Mouse (Mus musculus): ENCODE measurements around the gene Omp. TPM values are rescaled to one million over a fixed set of nuclear protein-coding genes. Genes with fewer than 3 reads are reported as not detected.

Gene Omp
- polyA plus RNA-seq, 1 experiment from 2014 or later, result 0.10 TPM

DNA sequence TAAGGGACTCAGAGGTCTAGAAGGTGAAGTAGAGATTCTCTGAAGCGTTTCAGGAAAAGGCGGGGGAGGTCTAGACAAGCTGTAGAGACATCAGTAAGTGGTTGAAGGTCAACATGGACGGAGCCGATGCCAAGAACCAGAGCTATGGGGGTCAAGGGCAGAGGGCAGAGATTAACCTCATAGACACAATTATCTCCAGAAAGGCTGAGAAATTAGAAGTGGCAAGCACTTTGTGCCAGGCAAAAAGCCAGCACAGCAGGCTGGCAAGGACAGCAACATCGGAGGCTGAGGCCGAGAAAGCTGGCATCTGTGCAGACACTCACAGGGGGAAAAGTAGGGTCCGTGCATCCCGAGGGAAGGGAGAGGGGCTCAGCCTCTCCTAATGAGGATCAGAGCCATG lies 2.5 kb upstream of the Omp start:
- Histone ChIP-seq H3K27me3 (ENCODE audit: low read depth, poor library complexity, severe bottlenecking) (no peaks in the 10 kb centered on the region), H3K9me3 (replicated peaks) (no peaks in the 10 kb centered on the region), H3K4me3 (no peak overlapping the region), H3K36me3 (no peaks in the 10 kb centered on the region), H3K27ac (replicated peaks) (peak overlapping the region; percentile 46; the same call in 1 of the 2 replicates), H3K4me1 (peaks cover 58% of the 10 kb centered on the region)
- DNase-seq (ENCODE audit: low spot score), result no peak
- WGBS, result 70% methylated on average over 8 of the region's 8 CpGs

DNA sequence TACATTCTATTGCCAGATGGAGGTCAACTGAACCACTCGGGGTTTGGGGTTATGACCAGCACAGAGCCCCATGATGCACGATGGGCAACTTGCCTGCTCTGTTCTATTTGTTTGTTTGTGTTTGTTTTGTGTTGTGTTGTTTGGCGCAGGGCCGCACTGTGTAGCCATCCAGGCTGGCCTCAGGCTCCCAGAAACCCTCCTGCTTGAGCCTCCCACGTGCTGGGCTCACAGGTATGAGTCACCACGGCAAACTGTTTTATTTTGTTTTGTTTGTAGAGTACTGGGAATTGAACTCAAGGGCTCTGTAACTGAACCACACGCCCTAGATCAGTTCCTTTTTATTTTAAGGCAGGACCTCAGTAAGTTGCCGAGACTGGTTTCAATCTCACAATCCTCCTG lies 1.1 kb upstream of the Omp start:
- no peak overlapping the region for H3K4me3 ChIP-seq
- H3K4me1 ChIP-seq, result peaks cover 58% of the 10 kb centered on the region
- H3K27me3 ChIP-seq (ENCODE audit: low read depth, poor library complexity, severe bottlenecking), result no peaks in the 10 kb centered on the region
- 85% methylated on average over 8 of the region's 8 CpGs for WGBS
- no peaks in the 10 kb centered on the region for H3K36me3 ChIP-seq
- no peak for DNase-seq (ENCODE audit: low spot score)
- H3K27ac ChIP-seq (replicated peaks), result no peak overlapping the region
- no peaks in the 10 kb centered on the region for H3K9me3 ChIP-seq (replicated peaks)

DNA sequence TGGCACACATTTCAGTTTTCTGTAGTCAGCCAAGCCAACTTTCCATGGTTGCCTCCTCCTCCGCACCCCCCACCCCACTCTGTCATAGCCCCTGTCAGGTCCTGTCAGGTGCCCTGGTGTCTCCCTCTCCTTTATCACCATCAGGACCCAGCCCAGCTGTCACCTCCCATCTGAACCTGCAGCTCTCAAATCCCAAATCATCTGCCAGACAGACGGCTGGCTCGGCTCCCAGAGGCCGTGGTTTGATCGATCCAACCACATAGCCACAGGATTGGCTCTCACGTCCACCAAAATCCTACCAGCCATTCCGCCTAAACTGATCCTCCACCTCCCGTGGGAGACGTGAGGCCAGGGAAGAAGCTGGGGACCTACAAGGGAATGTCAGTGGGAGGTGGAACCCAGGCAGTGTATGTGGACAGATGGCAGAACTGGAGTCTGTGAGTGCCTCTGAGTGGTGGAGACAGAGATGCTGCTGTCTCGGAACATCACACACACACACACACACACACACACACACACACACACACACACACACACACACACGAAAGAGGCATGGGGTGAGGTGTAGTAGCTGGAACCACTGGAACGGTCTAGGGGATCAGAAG lies 642 bp upstream of the Omp start:
- Histone ChIP-seq H3K27ac (replicated peaks) (no peak overlapping the region), H3K9me3 (replicated peaks) (no peaks in the 10 kb centered on the region), H3K36me3 (no peaks in the 10 kb centered on the region), H3K27me3 (ENCODE audit: low read depth, poor library complexity, severe bottlenecking) (no peaks in the 10 kb centered on the region), H3K4me1 (peaks cover 59% of the 10 kb centered on the region), H3K4me3 (no peak overlapping the region)
- 91% methylated on average over 12 of the region's 12 CpGs for WGBS
- no peak for DNase-seq (ENCODE audit: low spot score)

DNA sequence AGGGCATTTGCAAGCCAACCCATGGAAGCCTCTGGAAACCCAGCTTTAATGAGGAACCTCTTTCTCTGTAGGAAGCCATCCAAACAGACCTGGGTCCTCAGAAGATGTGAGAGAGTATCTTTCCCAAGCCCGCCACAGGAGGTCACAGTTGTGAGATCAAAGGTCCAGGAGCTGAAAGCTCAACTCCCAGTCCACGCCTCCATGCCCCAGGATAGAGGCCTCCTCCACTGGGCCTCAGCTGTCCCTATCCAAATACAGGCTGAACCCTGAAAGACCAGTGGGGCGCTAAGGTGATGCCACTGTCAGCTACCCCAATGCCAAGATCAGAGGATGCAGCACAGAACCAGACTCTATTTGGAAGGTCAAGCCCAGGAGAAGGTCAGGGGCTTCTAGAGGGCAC lies 2.7 kb downstream of the Omp start:
- H3K9me3 ChIP-seq (replicated peaks), result no peaks in the 10 kb centered on the region

DNA sequence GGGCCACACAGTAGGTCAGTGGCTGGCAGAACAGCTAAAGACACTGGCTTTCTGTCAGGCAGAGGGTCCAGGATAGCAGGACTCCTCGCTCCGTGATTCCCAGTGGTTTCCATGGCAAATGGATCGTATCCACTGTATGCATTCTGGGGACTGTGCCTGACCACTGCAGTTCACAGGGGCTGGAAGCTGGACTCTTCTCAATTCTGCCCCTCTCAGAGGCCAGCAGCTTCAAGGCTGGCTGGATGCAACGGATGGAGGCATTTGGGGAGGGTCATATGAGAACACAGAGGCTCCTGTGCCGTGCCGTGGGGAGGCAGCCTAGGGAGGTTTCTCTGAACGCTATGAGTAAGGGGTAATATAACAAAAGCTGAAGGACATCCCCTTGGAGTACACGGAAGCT lies 3.1 kb downstream of the Omp start:
- no peak for DNase-seq (ENCODE audit: low spot score)
- H3K4me1 ChIP-seq, result peaks cover 48% of the 10 kb centered on the region
- H3K4me3 ChIP-seq, result no peak overlapping the region
- peak overlapping the region; percentile 50; the same call in 1 of the 2 replicates for H3K27ac ChIP-seq (replicated peaks)
- no peaks in the 10 kb centered on the region for H3K27me3 ChIP-seq (ENCODE audit: low read depth, poor library complexity, severe bottlenecking)
- no peaks in the 10 kb centered on the region for H3K9me3 ChIP-seq (replicated peaks)
- H3K36me3 ChIP-seq, result no peaks in the 10 kb centered on the region
- WGBS, result 37% methylated on average over 8 of the region's 8 CpGs

More for the DNA sequence above, 2.7 kb downstream of the Omp start:
- DNase-seq (ENCODE audit: low spot score), result no peak
- 41% methylated on average over 3 of the region's 3 CpGs for WGBS
- Histone ChIP-seq H3K4me3 (no peak overlapping the region), H3K4me1 (peaks cover 48% of the 10 kb centered on the region), H3K27me3 (ENCODE audit: low read depth, poor library complexity, severe bottlenecking) (no peaks in the 10 kb centered on the region), H3K27ac (replicated peaks) (peak overlapping the region; percentile 50; the same call in 1 of the 2 replicates), H3K36me3 (no peaks in the 10 kb centered on the region)

DNA sequence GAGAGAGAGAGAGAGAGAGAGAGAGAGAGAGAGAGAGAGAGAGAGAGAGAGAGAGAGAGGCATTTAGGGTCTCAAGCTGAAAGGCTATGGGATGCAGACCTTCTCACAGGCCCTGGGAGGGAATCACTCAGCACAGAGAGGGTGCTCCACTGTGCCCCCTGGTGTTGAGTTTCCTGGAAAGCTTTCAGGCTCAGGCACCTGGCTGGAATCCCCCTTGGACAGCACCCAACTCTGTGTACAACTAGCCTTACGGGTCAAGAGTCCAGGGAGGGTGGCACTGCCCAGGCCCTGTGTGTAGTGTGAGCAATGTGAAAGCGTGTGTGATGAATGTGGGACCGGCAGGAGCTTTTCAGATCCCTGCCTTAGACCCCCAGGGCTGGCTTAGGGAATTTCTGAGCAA lies 4.1 kb downstream of the Omp start:
- Histone ChIP-seq H3K4me3 (no peak overlapping the region), H3K27me3 (ENCODE audit: low read depth, poor library complexity, severe bottlenecking) (no peaks in the 10 kb centered on the region), H3K9me3 (replicated peaks) (no peaks in the 10 kb centered on the region), H3K27ac (replicated peaks) (peak overlapping the region; percentile 50), H3K4me1 (peaks cover 47% of the 10 kb centered on the region), H3K36me3 (no peaks in the 10 kb centered on the region)
- 65% methylated on average over 3 of the region's 3 CpGs for WGBS
- DNase-seq (ENCODE audit: low spot score), result no peak

DNA sequence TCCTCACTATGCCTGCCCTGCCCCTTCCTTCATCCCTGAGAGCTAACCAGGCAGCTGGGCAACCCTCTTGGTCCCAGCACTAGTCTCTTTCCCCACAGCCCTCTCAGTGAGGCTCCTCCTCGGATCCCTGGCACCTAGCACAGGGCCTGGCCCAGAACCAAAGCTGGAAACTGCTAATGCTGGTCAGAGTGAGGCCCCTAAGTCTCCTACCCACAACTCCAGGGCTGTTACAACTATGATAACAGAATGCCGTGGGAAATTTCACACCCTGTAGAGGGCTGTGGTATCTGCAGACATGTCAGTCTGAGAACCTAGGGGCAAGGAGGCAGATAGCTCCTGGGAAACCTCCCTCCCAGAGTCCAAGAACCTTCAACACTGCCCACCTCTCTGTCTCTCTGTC lies 4.7 kb downstream of the Omp start:
- Histone ChIP-seq H3K27me3 (ENCODE audit: low read depth, poor library complexity, severe bottlenecking) (no peaks in the 10 kb centered on the region), H3K4me3 (no peak overlapping the region), H3K36me3 (no peaks in the 10 kb centered on the region), H3K9me3 (replicated peaks) (no peaks in the 10 kb centered on the region), H3K4me1 (peaks cover 43% of the 10 kb centered on the region), H3K27ac (replicated peaks) (no peak overlapping the region)
- 67% methylated on average over 2 of the region's 2 CpGs for WGBS
- DNase-seq (ENCODE audit: low spot score), result no peak

DNA sequence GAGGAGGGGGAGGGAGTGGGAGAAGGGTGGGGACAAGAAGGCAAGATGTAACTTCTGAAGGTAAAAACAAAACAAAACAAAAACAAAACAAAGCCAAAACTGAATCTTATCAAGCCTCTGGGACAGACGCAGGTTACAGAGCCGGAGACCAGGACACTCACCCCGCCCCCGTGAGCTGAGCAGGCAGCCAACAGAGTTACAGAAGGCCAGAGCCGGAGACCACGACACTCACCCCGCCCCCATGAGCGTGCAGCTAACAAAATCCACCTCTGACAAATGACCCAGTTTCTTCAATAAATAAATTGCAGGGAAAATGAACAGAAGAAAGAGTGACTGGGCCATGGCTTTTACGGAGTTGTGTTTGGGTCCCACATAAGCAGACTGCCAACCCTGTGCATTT lies 6.1 kb downstream of the Omp start:
- no peak for DNase-seq (ENCODE audit: low spot score)
- WGBS, result 18% methylated on average over 9 of the region's 9 CpGs
- H3K27me3 ChIP-seq (ENCODE audit: low read depth, poor library complexity, severe bottlenecking), result no peaks in the 10 kb centered on the region
- H3K9me3 ChIP-seq (replicated peaks), result no peaks in the 10 kb centered on the region
- H3K36me3 ChIP-seq, result no peaks in the 10 kb centered on the region
- H3K27ac ChIP-seq (replicated peaks), result no peak overlapping the region
- H3K4me1 ChIP-seq, result peaks cover 43% of the 10 kb centered on the region
- H3K4me3 ChIP-seq, result no peak overlapping the region

DNA sequence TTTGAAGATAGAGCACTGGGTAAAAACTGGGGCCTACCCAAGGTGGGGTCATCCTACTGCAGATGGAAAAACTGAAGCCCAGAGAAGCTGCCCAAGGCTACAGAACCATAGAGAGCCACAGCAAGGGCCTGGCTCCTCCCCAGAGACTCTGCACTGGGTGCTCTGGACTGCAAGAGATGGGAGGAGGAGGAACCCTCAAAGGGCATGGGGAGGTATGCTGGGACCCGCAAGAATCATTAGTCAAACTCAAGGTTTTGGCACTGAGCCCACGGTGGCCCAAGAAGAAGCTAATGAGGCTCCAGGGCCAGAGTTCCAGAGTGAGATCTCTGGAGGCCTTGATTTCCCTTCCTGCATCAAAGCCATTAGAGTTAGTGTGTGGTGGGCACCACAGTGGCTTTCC lies 7.3 kb downstream of the Omp start:
- Histone ChIP-seq H3K4me3 (no peak overlapping the region), H3K4me1 (peaks cover 42% of the 10 kb centered on the region), H3K27ac (replicated peaks) (no peak overlapping the region), H3K9me3 (replicated peaks) (no peaks in the 10 kb centered on the region), H3K36me3 (no peaks in the 10 kb centered on the region), H3K27me3 (ENCODE audit: low read depth, poor library complexity, severe bottlenecking) (no peaks in the 10 kb centered on the region)
- WGBS, result 96% methylated on average over 2 of the region's 2 CpGs
- no peak for DNase-seq (ENCODE audit: low spot score)

DNA sequence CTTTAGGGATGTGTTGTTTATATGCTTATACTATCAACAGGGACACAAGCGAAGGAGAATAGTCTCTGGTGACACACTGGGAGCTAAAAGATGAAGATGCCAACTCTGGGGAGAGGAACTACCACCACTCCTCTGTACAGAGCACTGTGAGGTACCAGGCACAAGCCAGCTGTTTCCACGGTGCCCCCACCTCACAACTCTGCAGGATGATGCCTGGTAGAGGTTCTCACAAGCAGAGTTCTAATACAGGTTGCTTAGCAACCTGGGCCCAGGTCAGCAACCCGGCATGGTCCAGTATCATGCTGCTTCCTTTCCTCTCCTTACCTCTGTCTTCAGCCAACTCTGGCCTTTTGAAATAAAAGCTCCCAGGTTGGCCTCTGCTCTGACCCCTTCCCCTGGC lies 7.7 kb downstream of the Omp start:
- Histone ChIP-seq H3K27ac (replicated peaks) (no peak overlapping the region), H3K4me3 (no peak overlapping the region), H3K9me3 (replicated peaks) (no peaks in the 10 kb centered on the region), H3K36me3 (no peaks in the 10 kb centered on the region), H3K27me3 (ENCODE audit: low read depth, poor library complexity, severe bottlenecking) (no peaks in the 10 kb centered on the region), H3K4me1 (peaks cover 38% of the 10 kb centered on the region)
- DNase-seq (ENCODE audit: low spot score), result no peak
- 48% methylated on average over 3 of the region's 3 CpGs for WGBS

DNA sequence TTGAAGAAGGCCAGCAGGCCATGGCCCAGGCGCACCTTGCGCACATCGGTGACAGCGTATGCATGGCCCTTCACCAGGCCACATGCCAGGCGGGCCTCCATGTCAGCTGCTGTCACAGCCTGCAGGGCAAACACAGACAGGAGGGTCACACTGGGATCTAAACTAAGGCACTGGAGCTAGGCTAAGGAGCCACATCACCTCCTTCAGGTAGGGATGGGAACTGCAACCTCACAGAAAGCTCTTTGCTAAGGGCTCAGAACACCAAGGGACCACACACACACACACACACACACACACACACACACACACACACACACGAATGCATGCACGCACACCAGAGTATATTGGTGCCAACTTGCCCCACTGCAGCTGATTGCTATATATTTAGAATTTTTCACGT lies 13.6 kb downstream of the Omp start:
- Histone ChIP-seq H3K27ac (replicated peaks) (no peak overlapping the region), H3K9me3 (replicated peaks) (no peaks in the 10 kb centered on the region), H3K27me3 (ENCODE audit: low read depth, poor library complexity, severe bottlenecking) (no peaks in the 10 kb centered on the region), H3K36me3 (no peaks in the 10 kb centered on the region), H3K4me3 (no peak overlapping the region), H3K4me1 (no peaks in the 10 kb centered on the region)
- WGBS, result 95% methylated on average over 8 of the region's 8 CpGs
- no peak for DNase-seq (ENCODE audit: low spot score)

DNA sequence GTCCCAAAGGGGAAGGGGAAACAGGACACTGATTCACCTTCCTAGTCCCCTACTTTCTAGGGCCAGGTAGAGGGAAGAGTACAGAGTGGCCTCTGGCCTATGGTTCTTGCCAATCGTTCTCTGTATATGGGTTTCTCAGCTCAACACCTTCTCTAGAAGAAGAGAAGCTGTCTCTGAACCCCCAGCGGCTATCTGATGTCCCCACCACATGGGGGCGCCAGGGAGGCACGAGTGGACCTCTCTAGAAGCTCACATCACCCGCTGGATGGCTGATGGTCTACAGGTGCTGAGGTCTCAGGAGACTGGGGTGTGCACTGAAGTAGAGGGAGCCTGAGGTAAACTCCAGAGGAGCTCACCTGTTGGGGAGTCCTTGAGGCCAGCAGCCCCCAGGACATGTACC lies 19.8 kb downstream of the Omp start:
- no peak for DNase-seq (ENCODE audit: low spot score)
- Histone ChIP-seq H3K9me3 (replicated peaks) (no peaks in the 10 kb centered on the region), H3K4me3 (no peak overlapping the region), H3K4me1 (peaks cover under 1% of the 10 kb centered on the region; the same call in 1 of the 2 replicates), H3K27me3 (ENCODE audit: low read depth, poor library complexity, severe bottlenecking) (no peaks in the 10 kb centered on the region; the same call in 1 of the 2 replicates), H3K27ac (replicated peaks) (no peak overlapping the region), H3K36me3 (no peaks in the 10 kb centered on the region)
- 42% methylated on average over 5 of the region's 5 CpGs for whole genome bisulfite sequencing

DNA sequence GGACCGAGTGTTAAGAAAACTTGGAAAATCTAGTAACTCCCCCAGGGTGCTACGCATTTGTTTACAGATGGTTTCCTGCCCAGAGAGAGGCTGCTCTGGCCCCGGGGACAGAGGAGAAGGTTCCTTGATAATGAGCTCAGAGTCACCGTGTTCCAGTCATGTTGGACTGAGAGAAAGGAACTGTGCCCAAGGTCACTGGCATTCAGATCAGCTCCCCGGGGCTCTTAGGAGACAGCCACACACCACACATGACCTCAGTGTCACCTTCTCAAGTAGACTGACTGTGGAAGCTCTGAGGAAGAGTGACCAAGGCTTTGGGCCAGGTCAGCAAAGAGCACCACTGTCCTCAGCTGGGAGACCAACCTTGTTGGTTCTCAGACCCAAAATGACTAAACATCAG lies 20.6 kb downstream of the Omp start:
- DNase-seq (ENCODE audit: low spot score), result no peak
- Histone ChIP-seq H3K27me3 (ENCODE audit: low read depth, poor library complexity, severe bottlenecking) (no peaks in the 10 kb centered on the region; the same call in 1 of the 2 replicates), H3K4me1 (peaks cover 7% of the 10 kb centered on the region), H3K36me3 (no peaks in the 10 kb centered on the region), H3K4me3 (no peak overlapping the region), H3K9me3 (replicated peaks) (no peaks in the 10 kb centered on the region), H3K27ac (replicated peaks) (no peak overlapping the region)
- WGBS, result 70% methylated on average over 5 of the region's 5 CpGs

DNA sequence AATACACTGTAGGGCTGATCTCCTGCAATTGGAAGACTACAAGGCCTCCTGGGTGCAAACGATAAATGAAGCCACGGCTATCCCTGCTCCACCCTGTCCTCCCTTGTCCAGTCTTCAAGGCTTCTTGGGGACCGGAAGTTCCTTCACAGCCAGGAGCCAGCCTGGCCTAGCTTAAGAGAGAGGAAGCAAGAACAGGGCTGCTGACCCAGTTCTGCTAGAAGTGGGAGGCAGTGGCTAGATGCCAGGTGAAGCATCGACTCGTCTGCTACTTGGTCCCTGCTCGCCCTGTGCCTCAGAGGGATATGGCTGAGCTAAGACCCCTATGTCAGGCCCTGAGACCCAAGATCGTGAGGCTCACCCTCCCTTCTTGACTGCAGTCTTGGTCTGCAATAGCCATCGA lies 23.6 kb downstream of the Omp start:
- DNase-seq (ENCODE audit: low spot score), result no peak
- Histone ChIP-seq H3K27ac (replicated peaks) (no peak overlapping the region), H3K4me3 (no peak overlapping the region), H3K27me3 (ENCODE audit: low read depth, poor library complexity, severe bottlenecking) (no peaks in the 10 kb centered on the region; the same call in 1 of the 2 replicates), H3K4me1 (peaks cover 22% of the 10 kb centered on the region), H3K36me3 (no peaks in the 10 kb centered on the region), H3K9me3 (replicated peaks) (no peaks in the 10 kb centered on the region)
- 86% methylated on average over 8 of the region's 8 CpGs for WGBS
